Mouse (Mus musculus) inflammation-experienced regulatory T-cells, adult 6 months (primary cell): ENCODE data around the gene Cds2. TPM values are rescaled to one million over a fixed set of nuclear protein-coding genes. Genes with fewer than 3 reads are reported as not detected.
"Not testable (repeated sequence)": the region's sequence is repeated elsewhere in the genome, so short reads cannot be mapped to it uniquely, and the experiment has no call there.

Experiments
- ATAC-seq: one replicate; pipeline ENCODE4 v1.8.0; 2017
- polyA plus RNA-seq, 3 experiments: library from polyadenylated mRNA; unstranded; fragments of 100-300 nt; shearing (Covaris generic); gene quantifications; one replicate each; pipeline ENCODE4 v1.2.1; 2017

The Cds2 gene
- polyA plus RNA-seq, 3 experiments from 2014 or later, result 24.8 to 35.4 (median 25.0) TPM

DNA sequence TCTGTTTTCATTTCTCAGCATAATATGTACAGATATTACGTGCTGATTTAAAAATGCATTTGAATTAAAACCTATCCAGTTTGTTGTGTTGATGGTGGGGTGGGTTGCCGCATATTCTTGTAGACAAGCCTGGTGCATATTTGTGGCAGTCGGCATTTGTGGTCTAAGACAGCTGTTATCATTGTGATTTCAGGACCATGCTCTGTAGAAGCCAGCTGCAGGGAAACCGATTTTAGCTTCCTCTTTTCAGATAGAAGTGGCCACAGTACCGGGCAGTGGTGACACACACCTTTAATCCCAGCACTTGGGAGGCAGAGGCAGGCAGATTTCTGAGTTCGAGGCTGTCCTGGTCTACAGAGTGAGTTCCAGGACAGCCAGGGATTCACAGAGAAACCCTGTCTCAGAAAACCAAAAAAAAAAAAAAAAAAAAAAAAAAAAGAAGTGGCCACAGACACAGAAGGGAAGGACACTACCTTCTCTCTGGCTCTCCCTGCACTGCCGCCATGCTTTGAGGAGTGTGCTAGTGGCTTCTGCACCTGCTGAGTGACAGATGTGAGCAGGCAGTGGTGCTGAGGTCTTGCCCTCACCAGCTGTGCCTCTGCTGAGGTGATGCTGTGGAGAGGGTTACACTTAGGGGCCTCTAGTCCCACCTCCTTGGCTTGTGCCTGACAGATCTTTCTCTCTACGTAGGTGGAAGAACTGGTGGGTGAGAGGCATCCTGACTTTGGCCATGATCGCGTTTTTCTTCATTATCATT lies 30.9 kb downstream of the Cds2 start:
- ATAC-seq, result no peak

DNA sequence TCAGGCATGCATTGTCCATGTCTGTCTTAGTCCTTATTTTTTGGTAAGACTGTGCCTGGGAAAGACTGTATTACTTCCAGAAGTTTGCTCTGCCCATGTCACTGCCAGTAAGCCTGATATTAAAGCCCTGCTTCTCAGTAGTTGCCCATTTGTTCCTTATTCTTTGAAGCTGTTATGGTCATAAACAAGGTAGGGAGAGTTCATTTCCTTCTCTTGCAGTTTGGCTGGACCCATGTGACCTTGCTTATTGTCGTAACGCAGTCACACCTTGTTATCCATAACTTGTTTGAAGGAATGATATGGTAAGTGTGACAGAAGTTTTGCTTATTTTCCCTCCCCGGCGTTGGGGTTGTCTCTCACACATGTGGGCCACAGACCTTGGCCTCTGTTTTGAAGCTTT lies 35.3 kb downstream of the Cds2 start:
- no peak for ATAC-seq

DNA sequence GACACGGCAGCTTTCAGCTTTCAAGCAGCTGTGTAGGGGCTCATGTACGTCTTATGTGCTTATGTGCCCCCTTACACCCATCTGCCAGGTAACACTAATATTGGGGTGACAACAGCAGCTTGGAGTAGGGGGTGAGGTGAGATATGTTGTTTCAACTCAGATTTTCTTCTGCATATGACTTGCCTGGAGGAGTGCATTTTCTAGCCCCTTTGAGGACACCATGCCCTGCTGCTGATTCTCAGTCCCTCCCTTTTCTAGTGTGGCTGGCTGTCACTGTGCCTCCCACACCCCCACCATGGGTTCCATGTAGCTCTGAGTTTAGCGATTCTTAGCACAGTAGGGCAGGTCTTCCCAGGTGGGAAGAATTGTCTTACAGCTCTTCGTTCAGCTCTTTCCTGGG lies 38.5 kb downstream of the Cds2 start:
- no peak for ATAC-seq

DNA sequence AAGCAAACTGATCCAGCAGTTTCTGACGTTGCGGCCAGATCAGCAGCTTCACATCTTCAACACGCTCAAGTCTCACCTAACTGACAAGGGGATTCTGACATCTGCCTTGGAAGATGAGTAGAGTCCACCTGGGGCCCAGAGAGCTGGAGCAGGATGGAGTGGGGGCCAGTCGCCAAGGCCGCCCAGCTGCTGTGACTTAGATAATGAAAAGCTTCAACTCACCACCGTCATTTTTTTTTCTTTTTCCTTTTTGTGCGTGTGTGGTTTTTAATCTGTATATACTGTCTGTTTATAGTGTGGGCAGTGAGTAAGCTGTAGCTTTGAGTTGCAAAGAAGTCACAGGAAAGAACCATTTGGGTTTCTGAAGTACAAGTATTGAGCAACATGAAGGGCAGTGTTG lies 42.2 kb downstream of the Cds2 start:
- no peak for ATAC-seq

DNA sequence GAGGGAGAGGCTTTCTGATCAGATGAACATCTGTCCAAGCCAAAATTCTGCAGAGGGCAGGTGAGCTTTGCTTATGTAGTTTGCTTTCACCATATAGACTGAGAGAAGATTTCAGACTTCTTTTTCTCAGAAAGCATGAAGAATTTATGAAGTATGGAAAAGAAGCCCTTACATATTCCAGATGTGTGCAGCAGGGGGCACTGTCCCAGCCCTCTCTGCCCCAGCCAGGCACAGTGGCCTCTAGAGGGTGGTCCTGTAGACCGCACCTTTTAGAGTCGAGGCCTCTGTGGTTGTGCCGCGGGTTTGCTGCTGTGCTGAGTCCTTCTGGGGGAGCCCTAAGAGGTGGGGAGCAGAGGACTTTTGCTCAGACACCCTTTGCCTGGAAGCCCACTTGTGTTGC lies 43.0 kb downstream of the Cds2 start:
- ATAC-seq, result peak; percentile 50

DNA sequence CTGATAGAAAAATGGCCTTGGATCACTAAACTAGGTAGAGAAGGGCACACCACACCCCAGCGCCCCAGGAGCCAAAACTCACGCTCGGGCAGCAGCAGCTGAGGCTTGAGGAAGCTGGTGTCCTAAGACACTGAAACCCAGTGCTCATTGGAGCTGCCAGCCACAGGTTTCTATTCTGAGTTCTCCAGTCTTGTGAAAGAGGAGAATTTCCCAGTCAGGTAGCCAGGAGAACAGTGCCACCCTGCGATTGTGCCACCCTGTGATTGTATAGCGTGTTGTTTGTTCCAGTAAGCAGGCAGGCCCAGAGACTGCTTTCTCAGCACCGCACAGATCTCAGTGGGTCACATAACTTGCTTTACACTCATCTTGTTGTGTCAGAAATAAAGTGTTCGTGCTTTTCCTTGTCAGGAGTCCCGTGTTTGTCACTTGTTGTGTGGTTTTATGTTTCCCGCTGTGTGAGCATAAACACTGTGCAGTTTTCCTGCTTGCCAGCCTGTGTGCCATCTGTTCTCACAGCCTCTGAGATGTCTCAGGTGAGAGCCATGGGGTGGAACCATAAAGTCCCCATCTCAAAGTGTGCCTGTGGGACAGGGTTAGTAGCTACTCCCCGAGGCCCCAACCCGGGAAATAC lies 44.4 kb downstream of the Cds2 start:
- ATAC-seq, result no peak

DNA sequence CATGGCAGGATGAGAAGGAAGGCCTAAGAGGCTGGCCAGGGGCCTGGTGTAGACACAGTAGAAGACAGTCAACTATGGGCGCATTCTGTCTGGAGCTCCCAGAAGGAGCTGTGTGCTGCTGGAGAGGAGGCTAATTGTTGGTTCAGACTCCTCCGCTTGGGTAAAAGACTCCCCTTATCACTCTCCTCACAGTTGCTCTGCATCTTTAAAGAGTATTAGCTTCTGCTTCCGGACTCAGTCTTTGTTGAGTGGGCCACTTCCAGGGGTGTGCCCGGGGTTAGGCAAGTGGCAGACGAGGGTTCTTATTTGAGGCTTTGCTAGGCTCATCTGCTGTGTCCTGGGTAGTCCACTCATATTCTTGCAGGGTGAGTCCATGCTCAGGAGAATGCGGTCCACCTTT lies 45.9 kb downstream of the Cds2 start:
- ATAC-seq, result no peak

DNA sequence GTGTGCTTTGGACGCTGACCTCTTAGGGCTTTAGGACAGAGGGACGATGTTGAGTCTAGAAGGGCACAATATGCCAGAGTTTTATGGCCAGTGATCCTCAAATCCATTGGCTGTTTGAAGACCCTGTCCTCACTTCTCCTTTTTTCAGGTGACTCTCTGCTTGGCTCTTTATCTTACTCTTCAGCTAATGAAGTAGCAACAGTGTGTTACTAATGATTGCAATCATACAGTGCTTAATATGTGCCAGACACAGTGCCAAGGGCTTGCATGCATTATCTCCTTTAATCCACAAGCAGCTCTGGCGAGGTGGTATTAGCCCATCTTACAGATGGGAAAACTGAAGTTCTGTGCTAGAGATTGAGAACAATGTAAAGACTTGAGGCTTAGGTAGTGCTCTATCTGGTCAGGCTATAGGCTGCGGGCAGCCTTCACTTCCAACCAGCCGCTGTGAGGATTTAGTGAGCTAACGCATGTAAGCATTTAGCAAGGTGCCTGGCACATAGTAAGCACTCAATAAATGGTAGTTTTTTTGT lies 46.5 kb downstream of the Cds2 start:
- ATAC-seq, result no peak

DNA sequence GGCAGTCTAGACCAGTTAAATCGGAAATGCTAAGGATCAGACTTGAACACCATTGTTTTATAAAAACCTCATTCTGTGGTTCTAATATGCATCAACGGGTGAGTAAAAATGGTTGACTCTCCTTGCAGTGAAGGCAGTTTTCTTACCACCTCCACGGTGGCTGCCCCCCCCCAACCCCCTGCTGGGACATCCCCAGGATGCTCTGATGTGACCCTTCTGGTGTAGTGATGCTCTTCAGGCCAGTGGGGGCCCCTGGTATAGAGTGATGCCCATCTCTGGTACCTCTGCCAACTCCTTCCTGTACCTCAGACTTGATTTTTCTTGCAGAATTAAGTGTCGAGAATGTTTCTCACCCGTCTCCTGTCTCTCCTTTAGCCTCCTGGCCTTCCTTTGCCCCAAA lies 49.7 kb downstream of the Cds2 start:
- ATAC-seq, result no peak

DNA sequence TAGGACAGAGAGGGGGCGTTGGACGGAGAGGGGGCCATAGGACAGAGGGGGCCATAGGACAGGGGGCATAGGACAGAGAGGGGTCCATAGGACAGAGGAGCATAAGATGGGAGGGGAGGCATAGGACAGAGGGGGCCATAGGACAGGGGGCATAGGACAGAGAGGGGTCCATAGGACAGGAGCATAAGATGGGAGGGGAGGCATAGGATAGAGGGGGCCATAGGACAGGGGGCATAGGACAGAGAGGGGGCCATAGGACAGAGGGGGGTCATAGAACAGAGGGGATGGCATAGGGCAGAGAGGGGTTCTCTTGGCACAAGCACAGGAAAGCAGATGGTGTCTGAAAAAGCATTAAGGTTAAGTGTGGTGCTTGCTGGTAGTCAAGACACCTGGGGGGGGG lies 50.6 kb downstream of the Cds2 start:
- no peak for ATAC-seq

DNA sequence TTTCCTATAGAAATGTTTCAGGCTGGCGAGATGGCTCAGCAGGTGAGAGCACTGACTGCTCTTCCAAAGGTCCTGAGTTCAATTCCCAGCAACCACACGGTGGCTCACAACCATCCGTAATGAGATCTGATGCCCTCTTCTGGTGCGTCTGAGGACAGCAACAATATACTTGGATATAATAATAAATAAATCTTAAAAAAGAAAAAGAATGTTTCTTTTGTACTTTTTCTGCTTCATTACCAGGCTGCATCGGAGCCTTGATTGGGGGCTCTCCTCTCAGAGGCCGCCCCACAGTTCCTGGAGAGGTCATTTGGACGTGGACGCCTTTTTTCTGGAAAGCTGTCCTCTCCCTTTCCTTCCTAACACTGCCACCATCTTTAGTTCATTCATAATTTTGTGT lies 51.1 kb downstream of the Cds2 start:
- ATAC-seq, result not testable (repeated sequence)

DNA sequence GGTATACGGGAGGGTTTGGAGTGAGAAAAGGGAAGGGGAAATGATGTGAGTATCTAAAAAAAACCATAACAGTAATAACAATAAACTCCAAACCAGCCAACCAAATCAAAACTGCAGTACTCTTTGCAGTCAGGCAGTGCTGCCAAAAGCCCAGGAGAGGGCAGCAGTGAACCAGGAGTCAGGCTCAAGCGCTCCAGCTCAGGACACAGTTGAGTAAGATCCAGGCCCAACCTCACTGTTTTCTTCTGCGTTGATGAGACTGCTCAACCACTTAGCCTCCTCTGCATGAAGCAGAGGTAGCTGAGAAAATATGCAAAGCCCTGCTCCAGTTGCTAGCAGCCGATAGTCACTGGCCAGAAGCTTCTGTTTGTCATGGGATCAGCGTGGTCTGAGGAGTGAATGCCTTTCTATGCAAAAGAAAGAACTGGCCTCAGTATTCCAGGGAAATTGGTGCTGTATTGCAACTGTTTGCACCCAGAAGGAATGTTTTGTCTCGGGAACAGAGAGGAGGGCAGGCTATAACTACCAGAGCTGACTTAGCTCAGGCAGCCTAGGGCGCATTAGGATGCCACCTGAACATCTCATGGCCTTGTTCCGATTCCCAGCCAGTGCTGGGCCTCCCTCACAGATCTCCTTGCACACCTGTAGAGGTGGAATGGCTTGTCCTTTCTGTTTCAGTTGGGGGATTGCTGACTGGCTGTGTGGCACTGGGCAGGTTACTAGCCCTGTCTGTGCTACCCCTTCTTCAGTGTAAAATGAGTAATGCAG lies 53.3 kb downstream of the Cds2 start:
- ATAC-seq, result peak; percentile 86

DNA sequence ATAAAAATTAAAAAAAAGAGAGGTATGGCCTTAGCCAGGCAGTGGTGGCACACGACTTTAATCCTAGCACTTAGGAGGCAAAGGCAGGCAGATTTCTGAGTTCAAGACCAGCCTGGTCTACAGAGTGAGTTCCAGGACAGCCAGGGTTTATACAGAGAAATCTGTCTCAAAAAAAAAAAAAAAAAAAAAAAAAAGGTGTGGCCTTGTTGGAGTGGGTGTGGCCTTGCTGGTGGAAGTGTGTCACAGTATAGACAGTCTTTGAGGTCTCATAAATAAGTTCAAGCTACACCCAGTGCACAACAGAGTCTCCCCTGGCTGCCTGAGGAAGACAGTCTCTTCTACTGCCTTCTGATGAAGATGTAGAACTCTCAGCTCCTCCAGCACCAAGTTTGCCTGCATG lies 54.2 kb downstream of the Cds2 start:
- no peak for ATAC-seq

DNA sequence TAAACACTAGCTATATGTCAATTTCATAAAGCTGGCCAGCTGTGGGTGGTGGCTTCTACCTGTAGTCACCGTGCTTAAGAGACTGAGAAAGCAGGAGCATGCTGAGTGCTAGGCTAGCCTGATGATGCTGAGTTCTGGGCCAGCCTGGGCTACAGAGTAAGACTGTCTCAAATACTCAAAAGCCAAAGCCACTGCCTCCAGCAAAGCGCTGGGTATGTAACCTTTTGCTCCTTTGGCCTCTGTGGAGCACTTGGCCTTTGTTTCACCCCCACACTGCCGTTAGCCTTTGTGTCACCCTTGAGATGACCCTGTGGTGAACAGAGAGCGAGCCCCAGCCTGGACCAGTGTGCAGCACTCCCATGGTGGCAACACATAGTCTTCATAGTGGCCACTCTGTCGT lies 57.6 kb downstream of the Cds2 start:
- no peak for ATAC-seq

DNA sequence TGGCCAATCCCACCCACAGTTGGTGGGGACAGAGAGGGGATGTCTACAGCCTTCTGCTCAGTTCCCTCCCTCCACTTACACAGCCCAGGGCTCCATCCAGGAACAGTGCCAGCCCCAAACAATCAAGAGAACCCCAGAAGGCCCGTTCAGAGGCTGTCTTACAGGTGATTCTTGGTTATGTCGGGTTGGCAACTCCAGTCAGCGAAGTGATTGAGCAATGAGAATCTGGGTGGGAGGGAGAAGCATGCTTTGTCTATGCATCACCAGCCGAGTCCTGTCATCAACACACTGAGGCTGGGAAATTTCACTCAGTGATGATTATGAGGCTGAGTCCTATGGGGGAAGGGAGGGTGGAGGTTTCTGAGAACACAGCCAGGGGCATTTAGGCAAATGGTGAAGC lies 60.6 kb downstream of the Cds2 start:
- no peak for ATAC-seq

DNA sequence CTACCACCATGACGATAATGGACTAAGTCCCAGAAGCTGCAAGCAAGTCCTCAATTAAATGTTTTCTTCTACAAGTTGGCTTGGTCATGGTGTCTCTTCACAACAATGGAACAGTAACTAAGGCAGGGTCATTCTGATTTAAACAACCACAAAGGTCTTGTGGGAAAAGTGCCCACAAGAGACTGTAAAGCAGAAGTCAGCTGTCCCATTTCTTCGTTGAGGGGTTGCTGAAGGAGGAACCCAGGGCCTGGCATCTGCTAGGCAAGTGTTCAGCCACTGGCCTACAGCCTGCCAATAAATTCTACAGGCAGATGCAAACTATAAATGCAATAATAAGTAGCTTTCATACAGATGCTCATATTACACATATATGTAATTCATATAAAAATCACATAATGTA lies 74.3 kb downstream of the Cds2 start:
- no peak for ATAC-seq

DNA sequence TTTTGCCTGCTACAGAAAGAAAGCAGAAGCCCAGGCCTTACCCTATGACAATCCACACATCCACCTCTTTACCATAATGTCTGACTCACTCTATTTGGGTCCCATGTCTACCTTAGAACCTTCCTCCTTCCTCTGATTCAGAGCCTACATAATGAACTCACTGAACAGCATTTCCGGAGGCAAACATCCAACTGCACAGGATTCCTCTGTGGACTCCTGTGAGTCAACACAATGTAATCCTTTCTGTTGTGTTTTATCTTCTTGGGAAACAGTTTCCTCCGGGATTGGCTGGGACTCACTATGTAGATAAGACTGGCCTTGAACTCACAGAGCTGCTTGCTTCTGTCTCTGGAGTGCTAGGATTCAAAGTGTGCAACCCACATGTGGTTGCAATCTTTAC lies 77.4 kb downstream of the Cds2 start:
- ATAC-seq, result no peak

DNA sequence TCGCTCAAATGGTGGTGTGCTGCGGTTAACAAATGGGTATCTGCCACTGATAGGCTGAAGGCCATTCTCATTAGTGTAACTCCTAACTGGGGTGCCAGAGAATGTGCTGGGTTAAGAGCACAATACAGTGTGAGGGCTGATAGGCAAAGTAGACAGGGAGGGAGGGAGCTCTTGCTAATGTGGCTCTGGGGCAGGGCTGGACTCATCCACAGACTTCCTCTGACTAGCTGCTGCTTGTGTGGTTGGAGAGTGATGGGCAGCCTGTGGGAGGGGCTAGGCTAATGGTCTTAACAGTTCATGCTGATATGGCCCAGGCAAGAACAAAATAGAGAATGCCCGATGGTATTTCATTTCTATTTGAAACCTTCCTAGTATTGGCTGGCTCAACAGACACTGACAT lies 78.3 kb downstream of the Cds2 start:
- ATAC-seq, result no peak

DNA sequence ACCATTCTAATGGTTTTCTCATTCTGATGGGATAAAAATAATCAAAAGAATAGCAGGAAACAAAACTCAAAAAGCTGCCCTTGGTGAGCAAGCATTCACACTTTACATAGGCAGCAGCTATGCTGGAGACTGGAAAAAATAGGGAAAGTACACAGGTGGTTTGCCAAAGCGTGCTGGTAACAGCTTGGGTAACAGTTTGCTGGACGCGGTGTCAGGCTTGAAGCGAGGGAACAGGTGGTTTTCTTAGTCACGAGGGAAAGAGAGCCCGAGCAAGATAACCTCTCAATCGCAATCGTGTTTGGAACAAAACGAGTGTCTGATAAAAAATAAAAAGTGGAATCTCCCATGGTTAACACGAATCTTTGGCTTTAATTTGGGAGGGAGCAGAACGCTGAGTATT lies 80.9 kb downstream of the Cds2 start:
- no peak for ATAC-seq
